Mouse (Mus musculus) intestine, embryonic 15.5 days (tissue): Measurements from ENCODE around the gene Cdc6. TPM values are rescaled to one million over a fixed set of nuclear protein-coding genes. Genes with fewer than 3 reads are reported as not detected.
"Not testable (repeated sequence)": the region's sequence is repeated elsewhere in the genome, so short reads cannot be mapped to it uniquely, and the experiment has no call there.

Experiments used
- ATAC-seq: fragments of 200-750 bp; cut with Nextera tagmentation; 2 replicates; pipeline ENCODE4 v1.8.0; 2017; ENCODE audit warnings: moderate TSS enrichment, moderate library complexity
- H3K27ac ChIP-seq: fragments of 300-500 bp; sonication (generic); 2 replicates; pipeline ENCODE4 v1.5.1; 2015; ENCODE audit warnings: mild to moderate bottlenecking, inconsistent platforms
- H3K27me3 ChIP-seq: fragments of 300-500 bp; sonication (generic); replicated peaks from 2 replicates; pipeline ENCODE4 v1.6.1; 2015; ENCODE audit warnings: inconsistent platforms
- H3K36me3 ChIP-seq: fragments of 300-500 bp; sonication (generic); 2 replicates; pipeline ENCODE4 v1.6.1; 2015; ENCODE audit warnings: inconsistent platforms
- H3K4me1 ChIP-seq: fragments of 300-500 bp; sonication (generic); replicated peaks from 2 replicates; pipeline ENCODE4 v1.6.1; 2015; ENCODE audit warnings: inconsistent platforms
- H3K4me2 ChIP-seq: fragments of 300-500 bp; sonication (generic); replicated peaks from 2 replicates; pipeline ENCODE4 v1.6.1; 2015; ENCODE audit warnings: mild to moderate bottlenecking, inconsistent platforms
- H3K4me3 ChIP-seq: fragments of 300-500 bp; sonication (generic); replicated peaks from 2 replicates; pipeline ENCODE4 v1.5.1; 2015; ENCODE audit warnings: inconsistent platforms
- H3K9ac ChIP-seq: fragments of 300-500 bp; sonication (generic); 2 replicates; pipeline ENCODE4 v1.6.1; 2015; ENCODE audit warnings: inconsistent platforms
- H3K9me3 ChIP-seq: fragments of 300-500 bp; sonication (generic); 2 replicates; pipeline ENCODE4 v1.6.1; 2016; ENCODE audit warnings: inconsistent platforms
- WGBS: fragments of 180-500 bp; shearing (Covaris S2); methylation state at CpG from one replicate; pipeline ENCODE4 v1.1.7; 2015; 5-methylcytosine and 5-hydroxymethylcytosine counted together
- polyA plus RNA-seq: library from polyadenylated mRNA; unstranded; fragments of >200 nt; fragmentation: Nextera tagmentation; extraction: Ambion mirVana; gene quantifications from 2 replicates; pipeline ENCODE4 v1.2.1, GENCODE M21; 2015

Cdc6 gene
- polyA plus RNA-seq, 1 experiment from 2014 or later, result 26.7 TPM

DNA sequence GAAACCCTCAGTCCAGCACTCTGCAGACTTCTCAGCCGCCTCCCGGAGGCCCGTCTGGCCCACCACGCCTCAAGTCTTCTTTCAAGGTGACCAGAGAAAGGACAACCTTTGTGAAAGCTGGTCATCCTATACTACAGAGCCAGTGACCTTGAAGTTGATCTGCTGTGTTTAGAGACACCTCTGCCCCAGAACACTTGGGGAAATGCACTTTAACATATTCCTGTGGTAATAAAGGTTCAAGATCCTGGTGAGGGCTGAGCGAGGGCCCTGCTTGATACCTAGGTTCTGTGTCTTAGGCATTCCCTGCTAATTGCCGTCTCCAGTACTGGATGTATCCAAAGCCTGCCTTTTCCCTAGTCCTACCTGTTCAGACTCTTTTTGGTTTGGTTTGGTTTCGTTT, 19.0 kb downstream of the Cdc6 start:
- peak overlapping the region; percentile 40 for H3K4me2 ChIP-seq
- H3K36me3 ChIP-seq, result no peaks in the 10 kb centered on the region
- no peak overlapping the region for H3K4me3 ChIP-seq
- 0 out of 2 replicates have a peak overlapping the region, but pooled peaks have one; percentile 17 for H3K9ac ChIP-seq
- no peak for ATAC-seq
- H3K9me3 ChIP-seq, result no peaks in the 10 kb centered on the region
- peak overlapping the region; percentile 93 for H3K27ac ChIP-seq
- WGBS, result 68% methylated on average over 7 of the region's 7 CpGs
- peaks cover 88% of the 10 kb centered on the region for H3K4me1 ChIP-seq
- H3K27me3 ChIP-seq, result no peaks in the 10 kb centered on the region

DNA sequence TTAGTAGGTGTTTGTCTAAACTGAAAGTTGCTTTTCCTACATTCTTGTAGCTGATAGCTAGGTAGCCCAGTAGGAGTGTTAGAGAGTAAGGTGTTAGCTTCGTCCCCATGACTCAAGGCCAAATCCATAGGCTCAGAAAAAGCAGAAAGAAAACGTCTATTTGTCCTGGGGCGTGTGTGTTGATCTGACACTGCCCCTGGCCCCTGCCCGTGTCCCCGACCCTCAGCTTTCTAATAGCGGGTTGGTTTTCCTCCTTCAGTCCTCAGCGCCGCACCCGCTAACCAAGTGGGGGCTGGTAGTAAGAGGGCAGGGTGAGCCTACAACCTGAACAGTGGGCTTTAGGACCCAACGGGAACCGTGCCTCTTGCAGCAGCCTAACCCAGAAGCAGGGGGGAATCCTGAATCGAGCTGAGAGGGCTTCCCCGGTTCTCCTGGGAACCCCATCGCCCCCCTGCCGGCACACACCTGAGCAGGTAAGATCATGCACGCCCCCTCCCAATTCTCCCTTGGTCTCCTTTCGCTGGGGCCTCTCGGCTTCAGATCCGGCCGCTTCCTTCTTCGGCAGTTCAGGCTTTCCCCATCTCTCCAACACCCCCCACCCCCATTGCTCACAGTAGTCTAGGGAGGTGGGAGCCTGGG, 20.0 kb downstream of the Cdc6 start, which contains the start of gene Rara:
Rara (plus strand) TSS at position 381 of the 639 bp plus-strand sequence.
- H3K4me1 ChIP-seq, result peaks cover 91% of the 10 kb centered on the region
- no peaks in the 10 kb centered on the region for H3K27me3 ChIP-seq
- H3K27ac ChIP-seq, result peak within 1 kb of the TSS; percentile 93
- 7% methylated on average over 21 of the region's 21 CpGs for WGBS
- peak within 1 kb of the TSS; percentile 59 for H3K4me2 ChIP-seq
- no peaks in the 10 kb centered on the region for H3K36me3 ChIP-seq
- H3K9me3 ChIP-seq, result no peaks in the 10 kb centered on the region
- H3K4me3 ChIP-seq, result peak within 1 kb of the TSS; percentile 57
- peak within 1 kb of the TSS; percentile 78 for H3K9ac ChIP-seq
- ATAC-seq, result no peak

DNA sequence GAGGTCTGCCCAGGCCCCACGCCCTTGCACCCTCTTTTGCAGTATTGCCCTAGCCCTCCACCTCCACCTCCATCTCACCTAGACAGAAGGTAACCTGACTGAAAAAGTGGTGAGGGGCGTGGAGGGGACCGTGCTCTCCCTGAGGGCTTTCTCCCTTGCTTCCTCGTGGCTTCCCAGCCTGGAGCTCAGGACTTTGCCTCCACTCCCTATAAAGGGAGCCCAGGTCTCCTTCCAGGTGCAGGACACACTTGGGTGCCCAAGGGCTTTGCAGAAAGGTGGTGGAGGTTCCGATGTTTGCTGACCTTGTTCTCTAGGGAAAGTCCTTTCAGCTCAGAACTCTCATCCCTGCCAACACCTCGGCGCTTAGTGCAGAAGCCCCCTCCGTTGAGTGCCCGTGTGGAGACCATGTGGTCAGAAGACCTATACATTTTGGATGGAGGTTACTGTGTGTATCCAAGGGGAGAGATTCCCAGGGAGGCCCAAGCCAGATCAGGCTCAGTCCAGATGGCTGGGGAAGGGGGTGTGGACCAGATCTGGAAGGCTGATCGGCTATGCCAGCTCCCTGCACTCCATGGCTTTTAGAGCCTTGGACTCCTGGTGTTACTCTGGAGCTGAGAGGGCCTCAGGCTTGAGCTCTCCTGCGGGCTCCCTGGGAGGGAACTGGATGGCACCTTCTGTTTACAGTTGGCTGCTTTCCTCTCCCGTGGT, 20.7 kb downstream of the Cdc6 start:
- Histone ChIP-seq H3K4me1 (peaks cover 95% of the 10 kb centered on the region), H3K36me3 (no peaks in the 10 kb centered on the region), H3K4me2 (peak overlapping the region; percentile 59), H3K9ac (peak overlapping the region; percentile 78), H3K27ac (peak overlapping the region; percentile 10; the same call in 1 of the 2 replicates), H3K9me3 (no peaks in the 10 kb centered on the region), H3K4me3 (peak overlapping the region; percentile 57), H3K27me3 (no peaks in the 10 kb centered on the region)
- 10% methylated on average over 12 of the region's 12 CpGs for WGBS
- ATAC-seq, result no peak

DNA sequence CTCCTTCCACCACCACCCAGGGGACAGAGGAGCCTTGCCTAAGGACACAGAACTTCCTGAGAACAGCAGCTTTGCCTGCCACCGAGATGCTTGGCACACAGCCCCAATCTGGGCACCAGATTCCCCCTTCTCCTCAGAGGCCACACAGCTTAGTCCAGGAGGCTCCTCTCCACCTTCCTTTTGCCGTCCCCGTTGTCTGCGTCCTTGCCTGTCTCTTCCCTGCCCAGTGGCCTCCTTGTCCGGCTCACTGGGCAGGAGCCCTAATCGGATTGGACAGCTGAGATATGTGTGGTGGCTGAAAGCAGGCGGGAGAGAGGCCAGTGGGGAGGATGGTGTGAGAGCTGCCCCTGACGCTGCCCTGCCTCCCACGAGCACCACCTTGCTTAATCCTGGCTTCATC, 21.9 kb downstream of the Cdc6 start:
- ATAC-seq, result no peak
- no peaks in the 10 kb centered on the region for H3K9me3 ChIP-seq
- H3K4me2 ChIP-seq, result peak overlapping the region; percentile 59
- 15% methylated on average over 9 of the region's 9 CpGs for WGBS
- H3K9ac ChIP-seq, result peak overlapping the region; percentile 3; the same call in 1 of the 2 replicates
- H3K4me1 ChIP-seq, result peaks cover 88% of the 10 kb centered on the region
- peak overlapping the region; percentile 89 for H3K27ac ChIP-seq
- no peaks in the 10 kb centered on the region for H3K27me3 ChIP-seq
- no peaks in the 10 kb centered on the region for H3K36me3 ChIP-seq
- peak overlapping the region; percentile 57; the same call in 1 of the 2 replicates for H3K4me3 ChIP-seq

DNA sequence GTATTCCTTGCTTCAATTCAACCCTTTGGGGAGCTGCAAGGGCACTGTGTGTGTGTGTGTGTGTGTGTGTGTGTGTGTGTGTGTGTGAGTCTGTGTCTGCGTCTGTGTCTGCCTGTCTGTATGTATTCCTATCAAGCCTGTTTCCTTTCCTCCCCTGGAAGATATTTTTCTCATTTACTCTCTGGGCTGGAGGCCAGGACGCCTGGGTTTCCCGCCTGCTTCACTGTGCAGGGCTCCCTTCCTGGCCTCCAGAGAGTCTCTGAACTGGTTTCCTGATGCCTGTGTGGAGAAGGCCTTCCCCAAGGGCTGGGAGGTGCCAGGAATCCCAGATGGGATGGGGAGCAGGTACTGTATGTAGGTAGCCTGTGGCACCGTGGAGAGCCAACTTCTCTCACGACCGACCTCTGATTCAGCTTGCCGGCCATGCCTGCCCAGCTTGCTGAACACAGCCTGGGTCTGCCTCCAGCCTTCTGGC, 22.6 kb downstream of the Cdc6 start:
- WGBS, result 46% methylated on average over 7 of the region's 7 CpGs
- Histone ChIP-seq H3K9ac (no peak overlapping the region), H3K27ac (peak overlapping the region; percentile 89), H3K9me3 (no peaks in the 10 kb centered on the region), H3K27me3 (no peaks in the 10 kb centered on the region), H3K36me3 (no peaks in the 10 kb centered on the region), H3K4me3 (0 out of 2 replicates have a peak overlapping the region, but pooled peaks have one; percentile 57), H3K4me2 (peak overlapping the region; percentile 59), H3K4me1 (peaks cover 87% of the 10 kb centered on the region)
- no peak for ATAC-seq

DNA sequence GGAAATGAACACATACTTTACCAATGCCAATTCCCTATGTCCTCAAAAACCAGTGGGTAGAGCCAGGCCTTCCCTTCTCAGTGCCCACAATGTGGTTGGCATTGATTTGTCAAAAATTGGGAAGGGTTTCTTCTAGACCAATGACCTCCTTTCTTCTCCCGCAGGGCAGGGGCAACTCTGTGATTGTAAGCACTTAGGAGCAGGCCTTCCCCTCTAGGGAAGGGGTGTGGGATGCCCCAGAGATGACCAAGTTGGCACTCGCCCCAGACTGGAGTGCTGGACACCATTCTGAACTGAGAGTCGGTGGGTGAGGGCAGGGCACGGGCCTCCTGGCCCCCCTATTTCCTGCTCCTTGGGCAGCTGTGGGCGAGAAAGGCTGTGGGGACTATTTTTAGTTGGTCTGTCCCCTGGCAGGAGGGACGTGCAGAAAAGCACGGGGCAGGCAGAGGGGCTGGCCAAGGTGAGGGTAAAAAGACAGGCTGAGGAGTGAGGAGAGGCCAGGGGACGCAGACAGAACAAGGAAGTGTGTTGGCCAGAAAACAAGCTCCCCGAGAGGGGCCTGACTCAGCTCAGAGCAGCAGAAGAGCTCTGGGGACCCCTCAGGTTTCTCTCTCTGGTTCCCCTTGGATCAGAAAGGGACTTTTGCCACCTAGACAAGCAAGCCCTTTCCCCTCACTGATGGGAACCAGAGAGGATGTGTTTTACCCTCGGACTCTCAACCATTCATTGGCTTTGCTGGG, 23.3 kb downstream of the Cdc6 start:
- Histone ChIP-seq H3K4me1 (peaks cover 85% of the 10 kb centered on the region), H3K36me3 (no peaks in the 10 kb centered on the region), H3K27me3 (no peaks in the 10 kb centered on the region), H3K9me3 (no peaks in the 10 kb centered on the region), H3K4me2 (peak overlapping the region; percentile 59), H3K4me3 (0 out of 2 replicates have a peak overlapping the region, but pooled peaks have one; percentile 9), H3K27ac (peak overlapping the region; percentile 89), H3K9ac (peak overlapping the region; percentile 39; the same call in 1 of the 2 replicates)
- 22% methylated on average over 10 of the region's 10 CpGs for WGBS
- ATAC-seq, result no peak

DNA sequence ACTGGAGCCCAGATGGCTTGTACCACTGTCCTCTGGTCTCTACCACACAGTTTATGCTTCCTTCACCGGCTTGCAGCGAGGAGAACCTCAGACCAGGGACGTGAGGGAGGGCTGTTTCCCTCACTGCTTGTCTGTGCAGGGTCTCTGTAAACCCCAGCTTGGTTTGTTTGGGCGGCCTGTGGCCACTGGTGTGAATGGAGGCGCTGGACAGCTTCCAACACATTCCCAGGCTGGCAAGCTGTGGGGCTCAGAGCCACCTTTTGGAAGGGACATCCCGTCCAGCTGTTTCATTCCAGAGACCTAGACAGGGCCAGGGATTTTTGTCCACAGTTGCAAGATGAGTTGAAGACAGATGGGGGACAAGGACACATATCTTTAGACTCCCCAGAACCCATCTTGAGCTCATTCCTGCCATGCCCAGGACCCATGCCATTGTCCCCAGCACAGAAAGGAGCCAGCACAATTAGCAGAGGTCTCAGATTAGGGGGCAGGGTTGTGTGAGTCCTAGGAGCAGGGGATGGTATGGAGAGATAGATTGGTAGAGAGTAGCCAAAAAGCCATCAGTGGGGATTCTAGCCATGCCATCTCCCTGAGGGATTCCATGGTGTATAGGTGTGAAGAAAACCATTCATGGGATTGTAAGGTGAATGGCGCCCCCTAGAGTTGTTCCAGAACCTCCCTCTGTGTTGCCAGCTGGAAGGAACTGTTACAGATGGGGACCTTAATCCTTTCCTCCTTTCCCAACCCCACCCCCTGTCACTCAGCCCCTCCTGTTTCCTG, 24.1 kb downstream of the Cdc6 start:
- Histone ChIP-seq H3K9me3 (no peaks in the 10 kb centered on the region), H3K27me3 (no peaks in the 10 kb centered on the region), H3K4me3 (no peak overlapping the region), H3K9ac (0 out of 2 replicates have a peak overlapping the region, but pooled peaks have one; percentile 39), H3K36me3 (no peaks in the 10 kb centered on the region), H3K4me1 (peaks cover 85% of the 10 kb centered on the region), H3K4me2 (peak overlapping the region; percentile 59), H3K27ac (peak overlapping the region; percentile 89)
- ATAC-seq, result no peak
- WGBS, result 24% methylated on average over 7 of the region's 7 CpGs

DNA sequence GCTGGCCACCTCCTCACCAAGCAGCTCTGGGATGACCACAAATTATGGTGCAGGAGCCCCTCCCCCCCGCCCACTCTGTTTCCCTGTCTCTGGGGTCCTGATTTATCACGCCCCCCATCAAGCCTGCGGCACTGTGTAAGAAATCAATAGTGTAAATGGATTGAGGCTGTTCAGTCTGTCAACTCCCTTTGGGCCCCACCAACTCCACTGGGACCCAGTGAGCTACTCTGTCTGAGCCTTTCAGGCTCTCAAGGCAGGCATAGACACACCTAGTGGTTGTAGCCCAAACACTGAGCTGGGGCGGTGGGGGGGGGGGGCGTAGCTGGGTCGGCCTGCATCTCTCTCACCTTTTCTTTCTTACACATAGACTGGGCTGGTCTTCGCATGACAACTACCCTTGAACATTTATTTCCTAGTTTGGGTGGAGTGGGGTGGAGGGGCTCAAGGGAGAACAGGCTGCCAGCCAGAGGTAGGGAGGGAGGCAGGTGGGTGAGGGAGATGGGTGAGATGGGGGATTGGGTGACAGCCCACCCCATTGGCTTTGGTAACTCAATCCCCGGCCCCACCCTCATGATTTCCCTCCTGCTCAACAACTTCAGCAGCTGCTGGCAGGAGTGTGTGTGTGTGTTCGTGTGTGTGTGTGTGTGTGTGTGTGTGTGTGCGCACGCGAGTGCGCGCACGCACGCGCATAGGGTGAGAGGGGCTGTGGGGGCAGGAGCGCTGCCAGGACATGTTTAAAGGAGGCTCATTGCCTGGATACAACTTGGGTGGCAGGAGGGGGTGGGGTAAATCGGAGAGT, 24.9 kb downstream of the Cdc6 start:
- Histone ChIP-seq H3K9me3 (no peaks in the 10 kb centered on the region), H3K4me1 (peaks cover 81% of the 10 kb centered on the region), H3K4me3 (no peak overlapping the region), H3K9ac (no peak overlapping the region), H3K27me3 (no peaks in the 10 kb centered on the region), H3K27ac (peak overlapping the region; percentile 89; the same call in 1 of the 2 replicates), H3K36me3 (no peaks in the 10 kb centered on the region), H3K4me2 (peak overlapping the region; percentile 59)
- no peak for ATAC-seq
- WGBS, result 17% methylated on average over 19 of the region's 19 CpGs

DNA sequence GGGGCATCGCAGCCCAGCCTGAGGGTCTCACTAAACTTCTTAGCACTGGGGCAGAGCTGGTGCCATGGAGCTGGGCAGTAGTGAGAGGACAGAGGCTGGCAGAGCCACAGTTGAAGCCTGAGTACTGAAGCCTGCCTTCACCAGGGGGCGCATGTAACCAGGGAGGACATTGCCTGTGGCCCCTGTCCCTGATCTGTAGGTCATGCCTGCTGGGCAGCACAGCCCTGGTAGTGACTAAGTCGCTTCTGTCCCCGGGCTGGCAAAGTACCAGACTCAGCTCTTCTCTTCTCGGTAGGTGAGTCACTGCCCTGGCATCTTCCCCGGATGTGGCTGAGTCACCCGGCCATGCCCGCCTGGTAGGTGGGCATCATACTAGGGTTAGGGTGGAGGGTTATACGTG, 25.6 kb downstream of the Cdc6 start:
- whole genome bisulfite sequencing, result 46% methylated on average over 9 of the region's 9 CpGs
- no peak for ATAC-seq
- Histone ChIP-seq H3K4me2 (peak overlapping the region; percentile 59), H3K27ac (no peak overlapping the region), H3K4me1 (peaks cover 80% of the 10 kb centered on the region), H3K4me3 (no peak overlapping the region), H3K9me3 (no peaks in the 10 kb centered on the region), H3K27me3 (no peaks in the 10 kb centered on the region), H3K36me3 (no peaks in the 10 kb centered on the region), H3K9ac (no peak overlapping the region)

DNA sequence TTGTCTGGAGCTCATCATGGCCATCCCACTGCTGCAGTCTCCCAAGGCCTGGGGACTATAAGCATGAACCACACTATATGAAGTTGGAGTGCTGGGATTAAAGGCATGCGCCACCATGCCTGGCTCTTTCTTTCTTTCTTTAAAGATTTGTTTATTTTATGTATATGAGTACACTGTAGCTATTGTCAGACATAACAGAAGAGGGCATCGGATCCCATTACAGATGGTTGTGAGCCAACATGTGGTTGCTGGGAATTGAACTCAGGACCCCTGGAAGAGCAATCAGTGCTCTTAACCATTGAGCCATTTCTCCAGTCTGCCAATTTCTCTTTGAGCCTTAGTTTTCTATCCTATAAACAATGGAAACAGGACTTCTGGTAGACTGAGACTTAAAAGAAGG, 26.2 kb downstream of the Cdc6 start:
- 84% methylated on average over 2 of the region's 2 CpGs for WGBS
- not testable (repeated sequence) for H3K27me3 ChIP-seq, H3K36me3 ChIP-seq, H3K4me2 ChIP-seq, H3K27ac ChIP-seq, ATAC-seq, H3K4me3 ChIP-seq, H3K9ac ChIP-seq, H3K9me3 ChIP-seq
- H3K4me1 ChIP-seq, result peaks cover 80% of the 10 kb centered on the region

DNA sequence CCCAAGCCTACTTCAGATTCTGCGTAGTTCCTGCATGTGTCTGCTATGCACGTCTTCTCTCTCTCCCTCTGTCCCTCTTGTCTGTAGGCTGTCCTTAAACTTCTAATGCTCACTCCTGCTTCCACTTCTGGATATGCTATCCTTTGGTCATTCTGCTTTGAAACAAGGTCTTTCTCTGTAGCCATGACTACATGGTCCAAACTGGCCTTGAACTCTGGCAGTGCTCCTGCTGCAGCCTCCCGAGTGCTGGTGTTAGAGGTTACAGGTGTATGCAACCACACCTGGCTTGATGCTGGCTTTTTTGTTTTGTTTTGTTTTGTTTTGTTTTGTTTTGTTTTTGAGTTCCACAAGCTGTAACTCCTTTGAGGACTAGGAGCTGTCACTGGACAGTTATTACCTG, 26.8 kb downstream of the Cdc6 start:
- Histone ChIP-seq H3K27ac (no peak overlapping the region), H3K9ac (no peak overlapping the region), H3K36me3 (no peaks in the 10 kb centered on the region), H3K4me1 (peaks cover 80% of the 10 kb centered on the region), H3K27me3 (no peaks in the 10 kb centered on the region), H3K4me2 (no peak overlapping the region), H3K4me3 (no peak overlapping the region), H3K9me3 (no peaks in the 10 kb centered on the region)
- ATAC-seq, result no peak
- WGBS, result 81% methylated on average over 3 of the region's 3 CpGs
